Mouse (Mus musculus) testis, adult 2 months (tissue): Measurements from ENCODE around the gene Vmn1r16. TPM values are rescaled to one million over a fixed set of nuclear protein-coding genes. Genes with fewer than 3 reads are reported as not detected.
"Not testable (repeated sequence)": the region's sequence is repeated elsewhere in the genome, so short reads cannot be mapped to it uniquely, and the experiment has no call there.

Source experiments
- H3K27ac ChIP-seq: fragments of 200-500 bp; 2 replicates; pipeline ENCODE4 v1.5.1; 2012; ENCODE audit warnings: low read depth, low read length; ENCODE audit not compliant: control insufficient read depth, insufficient read depth
- H3K27me3 ChIP-seq: fragments of 200-500 bp; 2 replicates; pipeline ENCODE4 v1.6.1; 2012; ENCODE audit warnings: mild to moderate bottlenecking, low read length, moderate library complexity; ENCODE audit not compliant: control insufficient read depth, insufficient read depth
- H3K36me3 ChIP-seq: fragments of 200-500 bp; 2 replicates; pipeline ENCODE4 v1.6.1; 2012; ENCODE audit warnings: mild to moderate bottlenecking, low read length; ENCODE audit not compliant: control insufficient read depth, insufficient read depth
- H3K4me1 ChIP-seq: fragments of 200-500 bp; 2 replicates; pipeline ENCODE4 v1.6.1; 2012; ENCODE audit warnings: low read length; ENCODE audit not compliant: control insufficient read depth, insufficient read depth
- H3K4me3 ChIP-seq: fragments of 200-500 bp; 2 replicates; pipeline ENCODE4 v1.5.1; 2012; ENCODE audit warnings: low read depth, mild to moderate bottlenecking, low read length, moderate library complexity, mixed read lengths; ENCODE audit not compliant: control insufficient read depth
- CTCF ChIP-seq: fragments of 200-500 bp; IDR thresholded peaks from 2 replicates; pipeline ENCODE4 v1.5.1; 2012; ENCODE audit warnings: low read depth, mild to moderate bottlenecking, inconsistent platforms, low read length, moderate library complexity; ENCODE audit not compliant: control insufficient read depth, insufficient read depth, insufficient replicate concordance
- POLR2A ChIP-seq: fragments of 200-500 bp; IDR thresholded peaks from 2 replicates; pipeline ENCODE4 v1.6.1; 2012; ENCODE audit warnings: low read depth, mild to moderate bottlenecking, inconsistent platforms, low read length, moderate library complexity; ENCODE audit not compliant: control insufficient read depth
- polyA plus RNA-seq: library from polyadenylated mRNA; depleted of rRNA; stranded (reverse); fragments of >200 nt; gene quantifications from 2 replicates; pipeline ENCODE4 v1.2.3, GENCODE M21; 2012; rRNA removed

Gene Vmn1r16
- polyA plus RNA-seq, result not detected in 2 replicates

GRCm38 (mm10) chr6:57329394-57329793, at the start of gene Vmn1r16:
Gene Vmn1r16 (minus strand): TSS chr6:57329494.
- H3K36me3 ChIP-seq, result no peaks in the 10 kb centered on the region
- TF ChIP-seq POLR2A, result no peak
- no peak for TF ChIP-seq CTCF
- H3K4me1 ChIP-seq, result no peaks in the 10 kb centered on the region
- no peak within 1 kb of the TSS for H3K4me3 ChIP-seq
- H3K27ac ChIP-seq, result no peak within 1 kb of the TSS
- no peaks in the 10 kb centered on the region for H3K27me3 ChIP-seq

GRCm38 (mm10) chr6:57367496-57367895, 38.2 kb upstream of the Vmn1r16 start:
- no peak overlapping the region for H3K4me3 ChIP-seq
- no peaks in the 10 kb centered on the region for H3K36me3 ChIP-seq
- H3K4me1 ChIP-seq, result no peaks in the 10 kb centered on the region
- TF ChIP-seq POLR2A (no peak), CTCF (no peak)
- no peaks in the 10 kb centered on the region for H3K27me3 ChIP-seq
- no peak overlapping the region for H3K27ac ChIP-seq

- not testable (repeated sequence) for H3K27me3 ChIP-seq, H3K4me1 ChIP-seq, H3K27ac ChIP-seq, H3K36me3 ChIP-seq, H3K4me3 ChIP-seq
Observed at GRCm38 (mm10) chr6:57365866-57366265, 36.6 kb upstream of the Vmn1r16 start.

- Histone ChIP-seq H3K36me3 (no peaks in the 10 kb centered on the region), H3K4me3 (no peak within 1 kb of the TSS), H3K27ac (no peak within 1 kb of the TSS), H3K27me3 (no peaks in the 10 kb centered on the region), H3K4me1 (no peaks in the 10 kb centered on the region)
- TF ChIP-seq CTCF (no peak), POLR2A (no peak)
Observed at GRCm38 (mm10) chr6:57363627-57364026, 34.3 kb upstream of the Vmn1r16 start, which contains the start of gene Vmn1r17. Gene Vmn1r17 (minus strand): TSS chr6:57363727.

- Histone ChIP-seq H3K36me3 (no peaks in the 10 kb centered on the region), H3K27me3 (no peaks in the 10 kb centered on the region), H3K4me3 (no peak overlapping the region), H3K27ac (no peak overlapping the region), H3K4me1 (no peaks in the 10 kb centered on the region)
- TF ChIP-seq CTCF (no peak), POLR2A (no peak)
Observed at GRCm38 (mm10) chr6:57356864-57357263, 27.6 kb upstream of the Vmn1r16 start.

GRCm38 (mm10) chr6:57326176-57326575, 3.1 kb downstream of the Vmn1r16 start:
- H3K36me3 ChIP-seq, result no peaks in the 10 kb centered on the region
- H3K4me1 ChIP-seq, result no peaks in the 10 kb centered on the region
- TF ChIP-seq POLR2A (no peak), CTCF (no peak)
- no peak overlapping the region for H3K27ac ChIP-seq
- H3K4me3 ChIP-seq, result no peak overlapping the region
- H3K27me3 ChIP-seq, result no peaks in the 10 kb centered on the region

GRCm38 (mm10) chr6:57278952-57279351, 50.3 kb downstream of the Vmn1r16 start:
- no peak for TF ChIP-seq POLR2A
- no peak for TF ChIP-seq CTCF
- no peaks in the 10 kb centered on the region for H3K27me3 ChIP-seq

GRCm38 (mm10) chr6:57272517-57272916, 56.8 kb downstream of the Vmn1r16 start:
- no peaks in the 10 kb centered on the region for H3K4me1 ChIP-seq
- no peaks in the 10 kb centered on the region for H3K36me3 ChIP-seq
- no peak for TF ChIP-seq POLR2A
- no peak for TF ChIP-seq CTCF
- no peak overlapping the region for H3K4me3 ChIP-seq
- no peak overlapping the region for H3K27ac ChIP-seq
- no peaks in the 10 kb centered on the region for H3K27me3 ChIP-seq

More at GRCm38 (mm10) chr6:57278952-57279351, 50.3 kb downstream of the Vmn1r16 start:
- Histone ChIP-seq H3K4me3 (no peak overlapping the region), H3K27ac (no peak overlapping the region), H3K4me1 (no peaks in the 10 kb centered on the region), H3K36me3 (no peaks in the 10 kb centered on the region)
